Mouse (Mus musculus) liver, embryonic 16.5 days (tissue): ENCODE results near the gene Aif1l. TPM values are rescaled to one million over a fixed set of nuclear protein-coding genes. Genes with fewer than 3 reads are reported as not detected.

Source experiments
- ATAC-seq: fragments of 200-750 bp; cut with Nextera tagmentation; 2 replicates; pipeline ENCODE4 v1.8.0; 2017; ENCODE audit warnings: low read depth, mild to moderate bottlenecking, moderate number of reproducible peaks, moderate library complexity
- H3K27ac ChIP-seq: fragments of 300-500 bp; sonication (generic); 2 replicates; pipeline ENCODE4 v1.5.1; 2014; ENCODE audit warnings: mild to moderate bottlenecking, low read length
- H3K27me3 ChIP-seq: fragments of 300-500 bp; sonication (generic); 2 replicates; pipeline ENCODE4 v1.6.1; 2014; ENCODE audit warnings: low read depth, low read length, mixed read lengths; ENCODE audit not compliant: control insufficient read depth, insufficient read depth
- H3K36me3 ChIP-seq: fragments of 300-500 bp; sonication (generic); 2 replicates; pipeline ENCODE4 v1.6.1; 2014; ENCODE audit warnings: mild to moderate bottlenecking; ENCODE audit not compliant: control insufficient read depth, insufficient read depth
- H3K4me1 ChIP-seq: fragments of 300-500 bp; sonication (generic); 2 replicates; pipeline ENCODE4 v1.6.1; 2014; ENCODE audit warnings: low read depth, low read length, mixed read lengths; ENCODE audit not compliant: control insufficient read depth
- H3K4me2 ChIP-seq: fragments of 300-500 bp; sonication (generic); 2 replicates; pipeline ENCODE4 v1.6.1; 2014; ENCODE audit warnings: low read depth, low read length, mixed read lengths
- H3K4me3 ChIP-seq: fragments of 300-500 bp; sonication (generic); 2 replicates; pipeline ENCODE4 v1.5.1; 2014; ENCODE audit warnings: low read depth, mild to moderate bottlenecking, low read length
- H3K9ac ChIP-seq: fragments of 300-500 bp; sonication (generic); 2 replicates; pipeline ENCODE4 v1.6.1; 2014; ENCODE audit warnings: low read depth, low read length
- H3K9me3 ChIP-seq: fragments of 300-500 bp; sonication (generic); replicated peaks from 2 replicates; pipeline ENCODE4 v1.6.1; 2016; ENCODE audit warnings: low read length; ENCODE audit not compliant: control insufficient read depth
- WGBS: fragments of 180-500 bp; shearing (Covaris S2); extraction: QIAGEN DNeasy Blood & Tissue Kit; methylation state at CpG from one replicate; pipeline ENCODE4 v1.1.7; 2014; ENCODE audit not compliant: insufficient replicate concordance; 5-methylcytosine and 5-hydroxymethylcytosine counted together
- polyA plus RNA-seq: library from polyadenylated mRNA; unstranded; fragments of >200 nt; fragmentation: Nextera tagmentation; extraction: Ambion mirVana; gene quantifications from 2 replicates; pipeline ENCODE4 v1.2.1, GENCODE M21; 2015

Gene Aif1l
- polyA plus RNA-seq, 1 experiment from 2014 or later, result 1.2 TPM

DNA sequence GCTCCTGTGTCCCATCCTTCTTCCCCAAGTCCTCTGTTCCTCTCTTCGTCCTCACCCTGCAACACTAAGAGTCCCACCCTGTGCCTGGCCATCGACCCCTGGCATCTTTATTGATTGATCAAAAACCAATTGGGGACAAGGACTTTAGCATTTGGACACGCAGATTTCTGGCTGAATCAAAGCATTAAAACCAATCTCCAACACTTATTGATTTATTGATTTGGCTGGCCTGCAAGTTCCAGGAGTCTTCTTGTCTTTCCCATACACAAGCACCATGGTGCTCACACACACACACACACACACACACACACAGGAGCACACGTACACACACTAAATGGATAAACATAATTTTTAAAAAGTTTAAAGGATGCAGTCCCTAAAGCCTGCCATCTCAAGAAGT, 6.9 kb upstream of the Aif1l start:
- Histone ChIP-seq H3K4me1 (no peaks in the 10 kb centered on the region), H3K27ac (no peak overlapping the region), H3K4me3 (no peak overlapping the region), H3K9ac (no peak overlapping the region), H3K4me2 (no peak overlapping the region), H3K27me3 (no peaks in the 10 kb centered on the region; the same call in 1 of the 2 replicates), H3K36me3 (no peaks in the 10 kb centered on the region), H3K9me3 (no peaks in the 10 kb centered on the region)
- WGBS, result 33% methylated on average over 4 of the region's 4 CpGs
- ATAC-seq, result no peak

GRCm38 (mm10) chr2:31945580-31945979, 4.4 kb upstream of the Aif1l start:
- ATAC-seq, result no peak
- peaks cover 24% of the 10 kb centered on the region for H3K27me3 ChIP-seq
- H3K27ac ChIP-seq, result no peak overlapping the region
- no peaks in the 10 kb centered on the region for H3K4me1 ChIP-seq
- H3K9me3 ChIP-seq, result no peaks in the 10 kb centered on the region
- no peaks in the 10 kb centered on the region for H3K36me3 ChIP-seq
- WGBS, result 35% methylated on average over 2 of the region's 2 CpGs
- no peak overlapping the region for H3K9ac ChIP-seq
- no peak overlapping the region for H3K4me2 ChIP-seq
- H3K4me3 ChIP-seq, result no peak overlapping the region

DNA sequence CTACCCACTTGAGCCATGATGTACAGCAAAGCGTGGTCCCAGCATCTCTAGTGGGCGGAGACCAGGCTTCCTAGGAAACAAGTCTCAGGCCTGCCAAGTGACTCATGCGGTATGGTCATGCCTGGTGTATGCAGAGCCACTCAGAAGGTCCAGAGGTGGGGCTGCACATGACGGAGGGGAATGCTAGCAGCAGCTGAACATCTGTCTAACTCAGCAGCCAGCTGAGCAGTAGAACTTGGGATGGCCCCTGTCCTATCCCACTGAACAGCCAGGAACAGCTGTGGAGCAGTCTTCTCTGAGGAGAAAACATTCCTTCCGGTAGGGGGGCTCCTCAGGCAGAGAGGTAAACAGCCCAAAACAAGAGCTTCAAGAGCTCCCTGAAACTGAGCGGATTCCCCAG, 1.5 kb upstream of the Aif1l start:
- Histone ChIP-seq H3K9me3 (no peaks in the 10 kb centered on the region), H3K27ac (no peak overlapping the region), H3K4me3 (no peak overlapping the region), H3K4me2 (no peak overlapping the region), H3K9ac (no peak overlapping the region), H3K4me1 (no peaks in the 10 kb centered on the region), H3K27me3 (peaks cover 43% of the 10 kb centered on the region), H3K36me3 (no peaks in the 10 kb centered on the region)
- 55% methylated on average over 6 of the region's 6 CpGs for WGBS
- no peak for ATAC-seq

GRCm38 (mm10) chr2:31948801-31949200, 1.1 kb upstream of the Aif1l start:
- no peaks in the 10 kb centered on the region for H3K36me3 ChIP-seq
- no peak overlapping the region for H3K9ac ChIP-seq
- H3K4me2 ChIP-seq, result no peak overlapping the region
- H3K4me1 ChIP-seq, result no peaks in the 10 kb centered on the region
- no peaks in the 10 kb centered on the region for H3K9me3 ChIP-seq
- 50% methylated on average over 6 of the region's 6 CpGs for WGBS
- no peak overlapping the region for H3K27ac ChIP-seq
- H3K27me3 ChIP-seq, result peaks cover 43% of the 10 kb centered on the region
- no peak overlapping the region for H3K4me3 ChIP-seq
- ATAC-seq, result no peak

DNA sequence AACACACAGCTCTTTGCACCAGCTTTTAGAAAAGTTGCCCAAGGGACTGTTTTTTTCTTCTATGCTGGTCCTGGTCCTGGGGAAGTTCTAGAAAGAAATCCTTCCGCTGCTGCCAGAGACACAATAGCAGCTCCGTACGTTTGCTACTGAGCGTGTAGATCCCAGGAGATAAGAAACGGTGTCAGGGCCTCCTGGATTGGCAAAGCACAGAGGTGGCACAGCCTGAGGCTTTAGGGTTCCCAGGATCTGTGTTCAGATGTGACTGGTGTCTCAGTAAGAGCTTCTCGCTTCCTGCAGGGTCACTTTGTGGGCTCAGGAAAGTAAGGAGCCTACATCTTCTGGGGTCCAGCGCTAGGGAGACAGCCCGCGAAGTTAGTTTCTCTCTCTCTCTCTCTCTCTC, 1.0 kb downstream of the Aif1l start:
- no peak overlapping the region for H3K4me3 ChIP-seq
- no peak overlapping the region for H3K4me2 ChIP-seq
- no peak overlapping the region for H3K9ac ChIP-seq
- no peak overlapping the region for H3K27ac ChIP-seq
- H3K4me1 ChIP-seq, result no peaks in the 10 kb centered on the region
- WGBS, result 36% methylated on average over 9 of the region's 9 CpGs
- H3K9me3 ChIP-seq, result no peaks in the 10 kb centered on the region
- no peak for ATAC-seq
- H3K27me3 ChIP-seq, result peaks cover 43% of the 10 kb centered on the region
- no peaks in the 10 kb centered on the region for H3K36me3 ChIP-seq

GRCm38 (mm10) chr2:31952236-31952635, 2.3 kb downstream of the Aif1l start:
- no peak for ATAC-seq
- Histone ChIP-seq H3K4me2 (no peak overlapping the region), H3K4me1 (no peaks in the 10 kb centered on the region), H3K27ac (no peak overlapping the region), H3K9me3 (no peaks in the 10 kb centered on the region), H3K36me3 (no peaks in the 10 kb centered on the region), H3K27me3 (peaks cover 43% of the 10 kb centered on the region), H3K4me3 (no peak overlapping the region), H3K9ac (no peak overlapping the region)
- 76% methylated on average over 10 of the region's 10 CpGs for WGBS

DNA sequence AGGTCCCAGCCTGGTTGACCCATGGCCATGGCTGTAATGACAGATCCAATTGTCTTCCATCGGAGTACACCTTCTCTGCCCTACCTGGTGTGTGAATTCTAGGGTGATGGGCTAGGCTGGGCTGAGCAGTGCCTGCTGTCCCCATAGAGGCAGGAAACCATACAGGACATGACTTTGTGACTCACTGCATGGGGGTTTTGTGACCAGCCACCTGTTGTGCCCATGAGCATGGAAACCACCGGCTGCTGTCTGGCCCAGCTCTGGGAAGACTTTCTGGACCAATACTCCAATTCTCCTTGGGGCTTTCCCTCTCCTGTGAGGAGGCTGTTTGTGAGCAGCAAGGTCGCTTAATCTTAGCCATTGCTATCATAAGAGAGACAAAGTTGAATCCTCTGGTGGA, 2.8 kb downstream of the Aif1l start:
- WGBS, result 59% methylated on average over 3 of the region's 3 CpGs

DNA sequence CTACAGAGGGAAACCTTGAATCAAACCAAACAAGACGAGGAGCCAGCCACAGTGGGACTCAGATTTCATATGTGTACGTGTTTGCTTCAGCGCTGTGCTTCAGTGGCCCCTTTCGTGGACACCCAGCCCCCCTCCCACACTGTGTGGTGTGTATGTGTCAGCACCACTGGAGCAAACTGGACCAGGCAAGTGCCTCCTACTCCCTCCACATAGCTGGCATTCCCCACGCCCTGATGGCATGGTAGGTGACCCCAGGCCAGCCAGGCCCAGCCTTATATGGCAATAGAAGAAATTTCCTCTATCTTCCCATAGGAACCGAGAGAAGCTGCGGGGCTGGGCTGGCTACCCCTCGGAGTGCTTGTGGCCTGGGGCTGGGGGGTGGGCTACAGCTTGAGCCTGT, 3.7 kb downstream of the Aif1l start:
- Histone ChIP-seq H3K9me3 (no peaks in the 10 kb centered on the region), H3K27ac (no peak overlapping the region), H3K4me1 (no peaks in the 10 kb centered on the region), H3K36me3 (no peaks in the 10 kb centered on the region), H3K27me3 (peaks cover 38% of the 10 kb centered on the region), H3K4me2 (no peak overlapping the region), H3K9ac (no peak overlapping the region), H3K4me3 (no peak overlapping the region)
- ATAC-seq, result no peak
- WGBS, result 67% methylated on average over 8 of the region's 8 CpGs

More for the DNA sequence above, 2.8 kb downstream of the Aif1l start:
- Histone ChIP-seq H3K36me3 (no peaks in the 10 kb centered on the region), H3K4me2 (no peak overlapping the region), H3K4me1 (no peaks in the 10 kb centered on the region), H3K9ac (no peak overlapping the region), H3K4me3 (no peak overlapping the region), H3K9me3 (no peaks in the 10 kb centered on the region), H3K27me3 (peaks cover 43% of the 10 kb centered on the region), H3K27ac (no peak overlapping the region)
- no peak for ATAC-seq

DNA sequence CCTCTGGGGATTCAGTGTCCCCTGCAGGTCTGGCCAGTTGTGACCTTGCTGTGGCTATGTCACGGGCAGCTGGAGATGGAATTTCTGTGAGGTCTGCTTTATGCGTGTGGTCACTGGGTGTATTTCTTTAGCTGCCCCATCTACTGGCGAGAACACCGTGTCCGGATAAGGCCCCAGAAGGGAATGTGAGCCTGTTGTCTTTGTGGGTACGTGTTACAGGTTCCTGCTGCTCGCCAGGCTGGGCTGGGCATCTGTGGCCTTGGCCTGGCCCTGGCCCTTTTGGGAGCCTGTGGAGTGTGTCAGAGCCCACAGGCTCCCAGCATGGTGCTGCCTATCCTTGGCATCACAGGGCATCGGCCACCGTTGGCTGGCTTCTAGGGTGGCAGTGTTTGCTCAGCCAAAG, 4.8 kb downstream of the Aif1l start:
- Histone ChIP-seq H3K27ac (no peak overlapping the region), H3K9ac (no peak overlapping the region), H3K4me3 (no peak overlapping the region), H3K27me3 (peaks cover 27% of the 10 kb centered on the region), H3K9me3 (no peaks in the 10 kb centered on the region), H3K4me1 (no peaks in the 10 kb centered on the region), H3K4me2 (no peak overlapping the region), H3K36me3 (no peaks in the 10 kb centered on the region)
- ATAC-seq, result no peak
- WGBS, result 73% methylated on average over 9 of the region's 9 CpGs

DNA sequence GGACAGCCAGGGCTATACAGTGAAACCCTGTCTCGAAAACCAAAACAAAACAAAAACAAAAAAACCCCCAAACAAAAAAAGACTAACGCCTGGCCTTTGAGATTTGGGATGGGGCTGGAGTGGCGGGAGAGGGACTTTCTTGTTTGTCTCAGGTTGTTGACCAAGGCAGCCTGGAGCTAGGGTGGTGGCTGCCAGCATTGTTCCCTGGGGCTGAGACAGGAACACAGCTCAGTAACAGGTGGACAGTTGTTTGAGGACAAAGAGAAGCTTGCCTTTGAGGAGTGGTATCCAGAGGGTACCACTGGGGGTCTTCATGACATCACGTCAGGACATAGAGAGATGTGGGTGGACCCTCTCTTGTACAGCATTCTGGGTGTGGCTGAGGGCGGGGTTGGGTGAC, 5.7 kb downstream of the Aif1l start:
- Histone ChIP-seq H3K4me2 (no peak overlapping the region), H3K27me3 (peaks cover 18% of the 10 kb centered on the region), H3K9ac (no peak overlapping the region), H3K4me3 (no peak overlapping the region), H3K4me1 (no peaks in the 10 kb centered on the region), H3K9me3 (no peaks in the 10 kb centered on the region), H3K27ac (no peak overlapping the region), H3K36me3 (no peaks in the 10 kb centered on the region)
- no peak for ATAC-seq
- 49% methylated on average over 5 of the region's 5 CpGs for WGBS
